Mouse (Mus musculus): ENCODE measurements around the gene H2al2a.

GRCm38 (mm10) chr2:17986694-17987093 is 10.1 kb downstream of the H2al2a start:
- no peak for TF ChIP-seq CTCF (IDR thresholded peaks at IDR 0.05; ENCODE audit: control insufficient read depth, insufficient read depth, insufficient replicate concordance, low read depth, low read length)
- TF ChIP-seq POLR2A (IDR thresholded peaks at IDR 0.05; ENCODE audit: control insufficient read depth, low read depth, low read length), result no peak; the same call in 1 of the 2 replicates

All from testis, adult 2 months (tissue).